Mouse (Mus musculus) midbrain, embryonic 16.5 days (tissue): ENCODE measurements at regions not wholly inside any gene's neighbourhood (a gene's known extent, or its start where the extent isn't known, plus 50 kb on each side); places are given as distances from the start of the nearest gene placed in this dataset.

Experiments used
- ATAC-seq: fragments of 200-750 bp; cut with Nextera tagmentation; 2 replicates; pipeline ENCODE4 v1.8.0; 2017; ENCODE audit warnings: moderate TSS enrichment
- H3K27ac ChIP-seq: fragments of 300-500 bp; sonication (generic); 2 replicates; pipeline ENCODE4 v1.5.1; 2014; ENCODE audit warnings: mild to moderate bottlenecking, low read length, mixed read lengths
- H3K27me3 ChIP-seq: fragments of 300-500 bp; sonication (generic); 2 replicates; pipeline ENCODE4 v1.6.1; 2014; ENCODE audit warnings: low read depth, low read length, mixed read lengths; ENCODE audit not compliant: control insufficient read depth, insufficient read depth
- H3K36me3 ChIP-seq: fragments of 300-500 bp; sonication (generic); 2 replicates; pipeline ENCODE4 v1.6.1; 2014; ENCODE audit warnings: mild to moderate bottlenecking, low read length, moderate library complexity, mixed read lengths; ENCODE audit not compliant: control insufficient read depth, insufficient read depth
- H3K4me1 ChIP-seq: fragments of 300-500 bp; sonication (generic); 2 replicates; pipeline ENCODE4 v1.6.1; 2014; ENCODE audit warnings: mild to moderate bottlenecking, low read length, mixed read lengths; ENCODE audit not compliant: control insufficient read depth, insufficient read depth
- H3K4me2 ChIP-seq: fragments of 300-500 bp; sonication (generic); 2 replicates; pipeline ENCODE4 v1.6.1; 2014; ENCODE audit warnings: mild to moderate bottlenecking, low read length, mixed read lengths
- H3K4me3 ChIP-seq: fragments of 300-500 bp; sonication (generic); 2 replicates; pipeline ENCODE4 v1.5.1; 2014; ENCODE audit warnings: low read depth, mild to moderate bottlenecking, low read length, moderate library complexity, mixed read lengths
- H3K9ac ChIP-seq: fragments of 300-500 bp; sonication (generic); 2 replicates; pipeline ENCODE4 v1.6.1; 2014; ENCODE audit warnings: low read depth, low read length, mixed read lengths
- H3K9me3 ChIP-seq: fragments of 300-500 bp; sonication (generic); replicated peaks from 2 replicates; pipeline ENCODE4 v1.6.1; 2014; ENCODE audit warnings: mild to moderate bottlenecking, low read length, mixed read lengths; ENCODE audit not compliant: control insufficient read depth, poor library complexity, severe bottlenecking
- WGBS: fragments of 180-500 bp; shearing (Covaris S2); extraction: QIAGEN DNeasy Blood & Tissue Kit; methylation state at CpG from one replicate; pipeline ENCODE4 v1.1.7; 2014; 5-methylcytosine and 5-hydroxymethylcytosine counted together

DNA sequence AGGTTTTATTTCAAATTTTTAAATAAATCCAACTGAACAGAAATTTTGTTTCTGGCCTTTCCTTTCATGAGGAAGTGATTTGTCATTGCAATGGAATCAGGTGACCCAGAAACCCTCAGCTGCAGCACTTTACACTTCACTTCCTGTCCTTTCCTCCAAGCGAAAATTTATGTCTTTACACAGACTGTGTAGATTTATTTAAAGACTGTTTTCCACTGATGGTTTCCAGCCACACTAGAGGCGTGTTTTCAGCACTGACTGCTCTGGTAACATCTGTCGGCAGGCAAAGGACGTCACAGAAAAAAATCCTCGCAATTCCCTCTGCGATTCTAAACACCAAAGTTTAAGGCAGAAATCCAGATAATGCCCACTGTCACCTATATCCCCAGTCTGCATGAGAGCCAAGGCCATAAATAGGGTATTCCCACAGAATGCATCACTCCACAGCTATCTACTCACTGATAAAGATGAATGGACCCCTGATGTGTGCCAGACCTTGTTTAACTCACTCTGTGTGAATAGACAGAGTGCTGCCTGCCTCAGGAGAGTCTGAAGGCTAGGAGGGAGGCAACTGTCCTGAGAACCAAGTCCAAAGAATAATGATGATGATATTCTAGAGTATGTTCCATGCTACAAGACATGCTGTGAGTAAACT is 247.9 kb downstream of the 4930544G11Rik start:
- H3K4me2 ChIP-seq: no peak overlapping the region
- H3K4me3 ChIP-seq: no peak overlapping the region
- H3K36me3 ChIP-seq: no peaks in the 10 kb centered on the region
- 70% methylated on average over 6 of the region's 6 CpGs for whole genome bisulfite sequencing
- no peak for ATAC-seq
- no peaks in the 10 kb centered on the region for H3K4me1 ChIP-seq
- H3K9ac ChIP-seq: no peak overlapping the region
- H3K27ac ChIP-seq: no peak overlapping the region
- H3K27me3 ChIP-seq: no peaks in the 10 kb centered on the region
- H3K9me3 ChIP-seq: no peaks in the 10 kb centered on the region

DNA sequence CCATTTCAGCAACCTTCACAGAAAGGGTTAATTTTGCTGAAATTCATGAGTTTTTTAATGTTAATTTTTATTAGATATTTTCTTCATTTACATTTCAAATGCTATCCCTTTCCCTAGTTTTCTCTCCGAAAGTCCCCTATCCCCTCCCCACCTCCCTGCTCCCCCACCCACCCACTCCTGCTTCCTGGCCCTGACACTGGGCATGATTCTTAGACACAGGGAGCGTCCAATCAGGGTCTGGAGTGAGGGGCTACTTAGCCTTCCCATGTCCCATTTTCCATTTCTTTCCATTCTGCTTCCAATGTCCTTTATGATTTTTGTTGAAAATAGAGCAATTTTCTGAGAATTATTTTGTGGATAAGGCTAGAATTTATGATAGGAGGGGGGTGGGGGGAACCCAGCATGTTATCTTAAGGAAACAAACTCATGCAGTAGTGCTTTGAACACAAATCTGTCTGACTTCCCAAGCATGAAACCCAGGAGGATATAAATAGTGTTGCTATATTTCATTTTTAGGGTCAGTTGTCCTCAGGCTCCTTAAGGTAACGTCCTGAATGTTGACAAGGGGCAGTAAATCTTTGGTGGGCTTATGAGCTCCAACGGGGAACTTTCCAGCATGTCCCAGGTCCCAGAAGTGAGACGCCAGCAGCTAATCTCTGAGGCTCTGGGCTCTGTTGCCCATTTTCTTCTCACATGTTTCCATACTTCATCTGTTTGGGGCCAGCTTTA is 254.0 kb downstream of the 4930544G11Rik start:
- Histone ChIP-seq H3K27me3 (no peaks in the 10 kb centered on the region), H3K4me3 (no peak overlapping the region), H3K9me3 (no peaks in the 10 kb centered on the region), H3K36me3 (no peaks in the 10 kb centered on the region), H3K9ac (no peak overlapping the region), H3K27ac (no peak overlapping the region), H3K4me2 (no peak overlapping the region), H3K4me1 (no peaks in the 10 kb centered on the region)
- ATAC-seq: no peak
- WGBS: 86% methylated on average over 5 of the region's 5 CpGs

DNA sequence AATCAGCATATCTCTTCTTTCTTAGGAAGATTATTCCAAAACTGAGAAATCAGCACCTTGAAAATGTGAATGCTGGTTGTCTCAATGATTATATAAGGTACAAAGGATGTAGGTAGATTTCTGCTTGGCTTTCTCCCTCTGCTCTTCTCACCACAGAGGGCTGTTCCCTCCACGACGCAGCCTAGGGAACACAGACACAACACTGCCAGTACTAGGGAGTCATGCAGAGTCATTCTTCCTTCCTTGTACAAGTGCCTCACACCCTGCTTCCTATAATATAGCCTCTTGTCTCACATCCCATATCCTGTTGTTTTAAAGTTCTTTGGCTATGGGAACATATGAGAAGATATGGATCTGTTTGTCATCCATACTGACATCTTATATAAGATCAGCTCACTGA is 265.1 kb downstream of the 4930544G11Rik start:
- Histone ChIP-seq H3K4me3 (no peak overlapping the region), H3K4me1 (no peaks in the 10 kb centered on the region; the same call in 1 of the 2 replicates), H3K36me3 (no peaks in the 10 kb centered on the region), H3K9me3 (no peaks in the 10 kb centered on the region), H3K27me3 (no peaks in the 10 kb centered on the region), H3K27ac (no peak overlapping the region), H3K4me2 (0 out of 2 replicates have a peak overlapping the region, but pooled peaks have one; percentile 6), H3K9ac (no peak overlapping the region)
- 0 out of 2 replicates have a peak, but pooled peaks have one; percentile 48 for ATAC-seq
- WGBS: 17% methylated on average over 2 of the region's 2 CpGs

DNA sequence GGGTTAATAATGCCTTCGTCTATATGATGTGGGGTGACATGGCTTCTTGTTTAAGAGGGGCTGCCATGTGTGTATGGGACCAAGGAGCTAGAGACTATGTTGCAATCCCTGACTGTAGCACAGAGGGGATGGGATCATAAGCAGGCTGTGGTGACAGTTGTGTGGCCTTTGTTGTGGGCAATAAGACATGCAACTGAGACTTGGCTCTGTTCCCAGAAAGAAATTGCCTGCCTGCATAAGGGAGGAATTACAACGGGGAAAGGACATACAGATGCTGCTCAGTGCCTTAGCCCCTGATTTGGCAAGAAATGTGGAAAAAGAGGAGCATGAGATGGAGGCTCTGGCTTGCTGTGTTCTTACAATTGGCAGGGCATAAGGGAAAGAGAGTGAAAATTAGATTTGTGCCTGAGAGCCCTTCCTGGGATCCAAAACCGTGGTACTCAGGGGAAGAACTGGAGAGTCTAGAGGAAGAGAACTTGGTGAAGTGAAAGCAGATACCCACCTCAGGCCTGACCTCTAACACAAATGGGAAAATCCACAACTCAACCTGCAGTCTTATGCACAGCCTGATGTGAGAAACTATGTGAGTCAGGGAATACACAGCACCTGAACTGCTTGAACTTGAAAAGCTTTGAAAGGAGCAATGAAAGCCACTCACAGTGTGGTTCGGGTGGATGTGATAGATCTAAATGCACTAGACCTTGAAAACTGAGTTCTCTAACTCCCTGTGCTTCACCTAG is 271.9 kb downstream of the 4930544G11Rik start:
- 42% methylated on average over 4 of the region's 4 CpGs for WGBS
- peak; percentile 85 for ATAC-seq

DNA sequence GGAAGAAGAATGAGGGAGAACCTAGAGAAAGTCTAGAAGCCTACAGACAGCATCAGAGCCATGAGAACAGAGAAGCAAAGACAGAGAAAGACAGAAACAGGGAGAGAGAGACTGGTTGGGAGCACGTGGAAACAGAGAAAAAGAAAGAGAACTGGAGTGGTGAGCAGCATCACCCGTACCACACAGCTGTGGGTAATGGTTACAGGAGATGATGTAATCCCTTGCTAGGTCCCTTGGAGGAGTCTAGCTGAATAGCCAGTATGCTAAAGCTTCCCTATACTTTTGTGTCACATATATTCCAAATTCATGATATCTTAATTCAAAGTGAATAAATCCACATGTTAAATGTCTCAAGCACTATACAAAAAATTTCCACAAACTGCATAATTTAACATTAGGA is 284.0 kb downstream of the 4930544G11Rik start:
- H3K36me3 ChIP-seq: no peaks in the 10 kb centered on the region
- no peak overlapping the region for H3K4me2 ChIP-seq
- no peak overlapping the region for H3K27ac ChIP-seq
- H3K4me1 ChIP-seq: no peaks in the 10 kb centered on the region
- 80% methylated on average over 2 of the region's 2 CpGs for WGBS
- H3K9me3 ChIP-seq: no peaks in the 10 kb centered on the region
- H3K4me3 ChIP-seq: no peak overlapping the region
- no peak for ATAC-seq
- no peaks in the 10 kb centered on the region for H3K27me3 ChIP-seq
- no peak overlapping the region for H3K9ac ChIP-seq

More for the DNA sequence above, 271.9 kb downstream of the 4930544G11Rik start:
- Histone ChIP-seq H3K4me3 (no peak overlapping the region), H3K4me2 (no peak overlapping the region), H3K9me3 (no peaks in the 10 kb centered on the region), H3K9ac (no peak overlapping the region), H3K27me3 (no peaks in the 10 kb centered on the region), H3K36me3 (no peaks in the 10 kb centered on the region), H3K27ac (no peak overlapping the region), H3K4me1 (no peaks in the 10 kb centered on the region)

DNA sequence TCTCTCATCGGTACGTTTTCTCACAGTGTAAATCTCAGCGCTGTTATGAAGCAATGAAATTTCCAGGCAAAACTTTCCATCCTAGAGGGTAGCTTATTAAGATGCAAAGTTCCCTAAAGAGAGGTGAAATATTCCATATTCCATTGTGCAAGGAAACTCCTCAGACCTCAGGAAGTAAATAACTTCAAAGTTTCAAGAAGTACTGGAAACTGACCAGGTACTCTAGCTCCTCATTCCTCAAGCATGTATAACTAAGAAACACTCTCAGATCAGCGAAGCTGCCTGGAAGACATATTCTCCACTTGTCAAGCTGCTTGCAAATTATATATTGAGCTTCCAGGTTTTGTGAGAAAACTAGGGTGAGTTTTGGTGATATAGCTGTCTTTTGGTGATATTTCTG is 279.8 kb upstream of the Mad2l1 start:
- Histone ChIP-seq H3K27me3 (no peaks in the 10 kb centered on the region), H3K9ac (no peak overlapping the region), H3K4me2 (no peak overlapping the region), H3K4me1 (no peaks in the 10 kb centered on the region), H3K36me3 (no peaks in the 10 kb centered on the region), H3K4me3 (no peak overlapping the region), H3K9me3 (no peaks in the 10 kb centered on the region), H3K27ac (no peak overlapping the region)
- no peak for ATAC-seq
- WGBS: 90% methylated on average over 4 of the region's 4 CpGs

DNA sequence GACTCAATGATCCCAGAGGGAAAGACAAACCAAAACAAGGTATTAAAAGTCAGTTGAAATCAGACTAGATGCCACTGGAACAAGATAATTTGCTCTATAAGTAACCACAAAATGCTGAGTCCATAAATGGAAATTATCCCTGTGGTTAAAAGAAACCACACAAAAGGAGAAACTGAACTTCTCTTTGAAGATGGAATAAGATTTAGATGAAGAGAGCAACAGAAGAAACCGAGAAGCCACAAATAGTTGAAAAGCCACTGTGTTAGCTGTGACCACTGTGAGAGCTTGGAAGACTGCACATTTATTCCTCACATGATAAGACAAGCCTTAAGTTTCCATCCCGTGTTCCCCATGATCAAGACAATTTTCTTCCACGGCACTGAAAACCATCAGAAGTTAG is 271.8 kb upstream of the Mad2l1 start:
- ATAC-seq: no peak
- Histone ChIP-seq H3K4me1 (no peaks in the 10 kb centered on the region), H3K36me3 (no peaks in the 10 kb centered on the region), H3K27ac (no peak overlapping the region), H3K27me3 (no peaks in the 10 kb centered on the region), H3K9ac (no peak overlapping the region), H3K4me3 (no peak overlapping the region), H3K4me2 (no peak overlapping the region), H3K9me3 (no peaks in the 10 kb centered on the region)
- 83% methylated on average over 3 of the region's 3 CpGs for WGBS

DNA sequence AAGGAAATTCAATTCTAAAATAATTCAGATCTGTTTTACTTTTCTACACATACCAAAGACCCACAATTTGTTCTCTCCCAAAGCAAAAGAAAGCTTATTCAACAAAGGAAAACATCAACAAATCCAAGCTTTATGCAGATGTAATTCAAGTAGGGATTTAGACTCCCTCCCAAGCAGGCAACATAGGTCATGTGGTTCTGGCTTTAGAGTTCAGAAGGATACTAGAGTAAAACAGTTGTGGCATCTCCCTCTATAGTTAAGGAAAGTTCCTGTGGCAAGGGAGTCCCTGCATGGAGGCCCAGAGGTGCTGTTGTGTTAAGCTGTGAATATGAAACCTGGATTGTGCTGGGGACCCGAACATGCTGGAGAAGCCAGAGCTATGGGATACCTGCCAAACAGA is 271.3 kb upstream of the Mad2l1 start:
- Histone ChIP-seq H3K36me3 (no peaks in the 10 kb centered on the region), H3K4me2 (no peak overlapping the region), H3K4me3 (no peak overlapping the region), H3K9me3 (no peaks in the 10 kb centered on the region), H3K27me3 (no peaks in the 10 kb centered on the region), H3K4me1 (no peaks in the 10 kb centered on the region), H3K27ac (no peak overlapping the region), H3K9ac (no peak overlapping the region)
- ATAC-seq: no peak
- 91% methylated on average over 1 of the region's 1 CpGs for WGBS

DNA sequence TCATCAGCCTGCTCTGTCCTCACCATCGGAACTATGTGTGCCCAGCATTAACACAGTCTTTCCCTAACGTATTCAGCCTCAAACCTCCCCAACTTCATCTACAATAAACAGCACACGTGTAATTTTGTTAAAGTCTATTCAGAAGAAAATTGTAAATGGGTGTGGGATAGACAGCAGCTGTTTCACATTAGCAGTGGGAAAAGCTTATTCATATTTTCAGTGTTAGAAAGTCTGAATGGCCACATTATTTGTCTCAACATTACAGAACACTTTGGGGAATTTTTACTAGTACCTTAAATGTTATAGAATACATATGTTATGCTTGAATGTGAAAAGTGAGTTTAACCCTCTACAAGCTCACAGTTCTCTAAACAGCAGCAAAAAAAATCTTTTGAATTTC is 266.8 kb upstream of the Mad2l1 start:
- ATAC-seq: no peak
- WGBS: 69% methylated on average over 3 of the region's 3 CpGs
- H3K36me3 ChIP-seq: no peaks in the 10 kb centered on the region
- no peaks in the 10 kb centered on the region for H3K4me1 ChIP-seq
- H3K27ac ChIP-seq: no peak overlapping the region
- no peak overlapping the region for H3K4me3 ChIP-seq
- no peak overlapping the region for H3K4me2 ChIP-seq
- no peaks in the 10 kb centered on the region for H3K9me3 ChIP-seq
- no peaks in the 10 kb centered on the region for H3K27me3 ChIP-seq
- H3K9ac ChIP-seq: no peak overlapping the region
